Mouse (Mus musculus): ENCODE results near the gene Lztfl1.
"Not testable (repeated sequence)": the region's sequence is repeated elsewhere in the genome, so short reads cannot be mapped to it uniquely, and the experiment has no call there.

Gene Lztfl1

GRCm38 (mm10) chr9:123679198-123679597 lies 38.3 kb downstream of the Lztfl1 start:
- DNase-seq (ENCODE audit: low read depth, low spot score) = no peak

- DNase-seq (ENCODE audit: low read depth, low spot score) = no peak
Observed at GRCm38 (mm10) chr9:123678327-123679105, 39.0 kb downstream of the Lztfl1 start, which contains the start of the genes Ccr9 and Slc6a20a. TSS of gene Ccr9 (plus strand) at chr9:123678439. TSS of gene Slc6a20a (minus strand) at chr9:123678885.

GRCm38 (mm10) chr9:123665645-123666044 lies 51.9 kb downstream of the Lztfl1 start:
- no peak for DNase-seq (ENCODE audit: low read depth, low spot score)

- DNase-seq (ENCODE audit: low read depth, low spot score) = not testable (repeated sequence)
Observed at GRCm38 (mm10) chr9:123659986-123660676, 57.4 kb downstream of the Lztfl1 start.

- no peak for DNase-seq (ENCODE audit: low read depth, low spot score)
Observed at GRCm38 (mm10) chr9:123658981-123659380, 58.5 kb downstream of the Lztfl1 start.

- DNase-seq (ENCODE audit: low read depth, low spot score) = no peak
Observed at GRCm38 (mm10) chr9:123657457-123657856, 60.0 kb downstream of the Lztfl1 start.

- no peak for DNase-seq (ENCODE audit: low read depth, low spot score)
Observed at GRCm38 (mm10) chr9:123651369-123651768, 66.1 kb downstream of the Lztfl1 start.

- DNase-seq (ENCODE audit: low read depth, low spot score) = no peak
Observed at GRCm38 (mm10) chr9:123649785-123650511, 67.5 kb downstream of the Lztfl1 start.
